Mouse (Mus musculus): ENCODE data around the gene Bhlhe23.
A peak's percentile ranks its signal among the peaks of the same experiment; 100 is the strongest.

DNA sequence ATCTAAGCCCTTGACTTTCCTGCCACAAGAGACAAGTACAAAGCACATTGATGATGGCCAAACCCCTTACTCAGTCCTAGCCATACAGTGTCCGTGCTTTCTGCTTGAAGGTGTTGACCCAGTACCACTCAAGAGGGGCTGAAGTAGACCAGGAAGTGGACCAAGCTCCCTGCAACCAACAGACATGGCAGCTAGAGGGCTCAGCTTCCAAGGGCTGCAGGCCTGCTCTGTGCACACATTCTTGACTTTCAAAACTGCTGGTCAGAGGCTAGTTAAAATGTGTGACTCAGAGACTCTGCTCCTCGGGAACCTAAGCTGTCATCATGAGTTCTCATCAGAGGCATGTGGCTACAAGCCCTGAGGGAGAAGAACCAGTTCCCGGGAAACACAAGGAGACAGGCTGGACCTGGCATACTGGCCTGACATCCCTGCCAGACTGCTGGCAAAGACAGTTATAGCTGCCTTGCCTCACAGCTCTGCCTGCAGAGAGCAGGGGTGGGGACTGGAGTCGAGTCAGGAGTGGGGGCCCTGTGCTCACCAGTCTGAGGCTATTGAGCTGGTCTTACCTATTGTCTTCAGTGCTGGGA, 37.4 kb upstream of the Bhlhe23 start:
- TF ChIP-seq HCFC1 (IDR thresholded peaks at IDR 0.05; ENCODE audit: low read depth, low read length) (no peak), CTCF (conservative IDR thresholded peaks at IDR 0.05 in 1 of 2, IDR thresholded peaks at IDR 0.05 in 1 of 2; ENCODE audit: low read depth in 2 of 2, low read length in 2 of 2) (peak in 1 of 2 experiments; percentile 13; a peak in 1 of 4 replicates), POLR2A (IDR thresholded peaks at IDR 0.05; ENCODE audit: low read depth, low read length) (no peak), ZNF384 (IDR thresholded peaks at IDR 0.05; ENCODE audit: low read depth, low read length) (no peak), MAX (IDR thresholded peaks at IDR 0.05; ENCODE audit: low read length) (no peak), TCF12 (IDR thresholded peaks at IDR 0.05; ENCODE audit: low read depth, low read length) (no peak), E2F4 (IDR thresholded peaks at IDR 0.05; ENCODE audit: insufficient replicate concordance, low read depth, low read length) (no peak), MAZ (IDR thresholded peaks at IDR 0.05; ENCODE audit: low read depth, low read length) (no peak), JUND (conservative IDR thresholded peaks at IDR 0.05; ENCODE audit: low read depth, low read length) (no peak), EP300 (IDR thresholded peaks at IDR 0.05; ENCODE audit: low read length) (no peak)

Data from CH12.LX (cell line).